Mouse (Mus musculus): ENCODE results near the gene Clec9a. TPM values are rescaled to one million over a fixed set of nuclear protein-coding genes. Genes with fewer than 3 reads are reported as not detected.

Clec9a gene
- total and polyA plus RNA-seq, 3 experiments = not detected

DNA sequence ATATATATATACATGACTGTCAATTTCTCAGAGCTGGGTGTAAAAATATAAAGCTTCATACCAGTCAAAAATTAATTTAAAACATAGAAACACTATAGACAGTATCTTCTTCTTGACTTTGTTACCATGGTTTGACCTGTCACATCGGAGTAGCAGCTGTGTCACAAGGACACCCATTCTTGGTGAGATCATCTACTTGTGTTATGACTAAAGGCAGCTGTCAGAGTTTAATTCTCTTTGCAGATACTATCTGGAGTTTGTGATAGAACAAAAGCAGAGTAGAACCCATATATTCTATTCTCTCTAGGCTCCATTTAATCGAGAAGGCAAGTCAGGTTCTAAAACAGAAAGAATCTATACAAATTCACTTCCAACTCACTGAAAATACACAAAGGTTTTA, 29.4 kb downstream of the Clec9a start:
- H3K4me3 ChIP-seq (ENCODE audit: control insufficient read depth in 1 of 2, insufficient read depth in 1 of 2, low read depth in 2 of 2, low read length in 2 of 2) = no peak overlapping the region
- TF ChIP-seq MAX (IDR thresholded peaks at IDR 0.05; ENCODE audit: low read length) = no peak
- no peak for TF ChIP-seq CTCF (IDR thresholded peaks at IDR 0.05 in 2 of 3, conservative IDR thresholded peaks at IDR 0.05 in 1 of 3; ENCODE audit: control insufficient read depth in 1 of 3, insufficient read depth in 1 of 3, low read depth in 2 of 3, low read length in 3 of 3, poor library complexity in 1 of 3, severe bottlenecking in 1 of 3)
- no peak for TF ChIP-seq USF2 (IDR thresholded peaks at IDR 0.05; ENCODE audit: borderline replicate concordance in 1 of 2, insufficient read depth in 1 of 2, low read depth in 1 of 2, low read length in 2 of 2)
- no peak for TF ChIP-seq EP300 (IDR thresholded peaks at IDR 0.05; ENCODE audit: low read depth in 1 of 2, low read length in 2 of 2)
- TF ChIP-seq MXI1 (IDR thresholded peaks at IDR 0.05; ENCODE audit: low read depth, low read length) = no peak
- no peak for TF ChIP-seq MEF2A (IDR thresholded peaks at IDR 0.05; ENCODE audit: extremely low read depth, insufficient replicate concordance, low read depth, low read length, poor library complexity, severe bottlenecking)
- no peak for TF ChIP-seq SIN3A (IDR thresholded peaks at IDR 0.05; ENCODE audit: low read length)
- no peak for TF ChIP-seq RCOR1 (IDR thresholded peaks at IDR 0.05; ENCODE audit: low read depth, low read length)
- no peak for TF ChIP-seq POLR2AphosphoS2 (IDR thresholded peaks at IDR 0.05; ENCODE audit: low read length)
- TF ChIP-seq POLR2A (IDR thresholded peaks at IDR 0.05; ENCODE audit: control insufficient read depth in 1 of 2, insufficient read depth in 1 of 2, low read depth in 1 of 2, low read length in 2 of 2, poor library complexity in 1 of 2) = no peak

DNA sequence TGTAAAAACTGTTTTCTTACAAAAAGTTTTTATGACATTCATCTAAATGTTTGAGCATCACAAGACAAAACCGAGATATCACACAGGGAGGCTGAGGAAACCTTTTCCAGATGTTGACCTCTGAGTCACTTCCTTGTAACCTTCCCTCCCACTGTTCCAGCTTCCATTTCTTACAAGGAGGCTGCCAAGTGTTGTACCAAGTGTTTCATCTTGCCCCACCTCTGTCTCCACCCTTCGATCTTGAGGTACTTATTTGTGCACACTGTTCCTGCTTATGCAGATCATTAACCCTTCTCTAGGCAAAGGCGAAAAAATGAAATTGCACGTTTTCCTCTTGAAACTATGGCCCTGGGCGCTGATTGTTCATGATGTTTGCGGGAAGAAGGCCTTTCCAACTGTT, 41.1 kb downstream of the Clec9a start:
- H3K4me3 ChIP-seq (ENCODE audit: control insufficient read depth in 1 of 2, insufficient read depth in 1 of 2, low read depth in 2 of 2, low read length in 2 of 2) = no peak overlapping the region
- no peak overlapping the region for H3K9ac ChIP-seq (ENCODE audit: control insufficient read depth, low read depth, low read length, poor library complexity, severe bottlenecking)
- no peaks in the 10 kb centered on the region for H3K36me3 ChIP-seq (ENCODE audit: control insufficient read depth in 1 of 2, insufficient read depth in 2 of 2, low read length in 2 of 2)
- no peak for DNase-seq (ENCODE audit: low read depth, low spot score)
- peaks cover 0 to 4% of the 10 kb centered on the region in 2 experiments; a peak in 3 of 4 replicates for H3K27me3 ChIP-seq (ENCODE audit: control insufficient read depth in 1 of 2, insufficient read depth in 2 of 2, low read length in 2 of 2)
- no peak for TF ChIP-seq TCF12 (IDR thresholded peaks at IDR 0.05; ENCODE audit: low read depth, low read length)
- TF ChIP-seq USF2 (IDR thresholded peaks at IDR 0.05; ENCODE audit: borderline replicate concordance in 1 of 2, insufficient read depth in 1 of 2, low read depth in 1 of 2, low read length in 2 of 2) = no peak
- TF ChIP-seq UBTF (IDR thresholded peaks at IDR 0.05; ENCODE audit: borderline replicate concordance, insufficient read depth, low read depth, low read length) = no peak
- TF ChIP-seq ELF1 (IDR thresholded peaks at IDR 0.05; ENCODE audit: low read depth, low read length) = no peak
- TF ChIP-seq ZC3H11A (IDR thresholded peaks at IDR 0.05; ENCODE audit: low read depth, low read length) = no peak
- no peak for TF ChIP-seq SIN3A (IDR thresholded peaks at IDR 0.05; ENCODE audit: low read length)
- TF ChIP-seq MXI1 (IDR thresholded peaks at IDR 0.05; ENCODE audit: low read depth, low read length) = no peak
- no peak for TF ChIP-seq MEF2A (IDR thresholded peaks at IDR 0.05; ENCODE audit: extremely low read depth, insufficient replicate concordance, low read depth, low read length, poor library complexity, severe bottlenecking)
- no peak for TF ChIP-seq EP300 (IDR thresholded peaks at IDR 0.05; ENCODE audit: low read depth in 1 of 2, low read length in 2 of 2)
- no peak for TF ChIP-seq SMC3 (IDR thresholded peaks at IDR 0.05; ENCODE audit: low read depth, low read length)
- no peak for TF ChIP-seq MAX (IDR thresholded peaks at IDR 0.05; ENCODE audit: low read length)
- TF ChIP-seq E2F4 (IDR thresholded peaks at IDR 0.05; ENCODE audit: borderline replicate concordance, low read depth, low read length) = no peak
- no peak for TF ChIP-seq POLR2A (IDR thresholded peaks at IDR 0.05; ENCODE audit: control insufficient read depth in 1 of 2, insufficient read depth in 1 of 2, low read depth in 1 of 2, low read length in 2 of 2, poor library complexity in 1 of 2)
- TF ChIP-seq TBP (IDR thresholded peaks at IDR 0.05; ENCODE audit: low read depth, low read length) = no peak
- TF ChIP-seq CHD2 (IDR thresholded peaks at IDR 0.05; ENCODE audit: low read length) = no peak
- no peaks in the 10 kb centered on the region for H3K4me1 ChIP-seq (ENCODE audit: control insufficient read depth in 1 of 2, insufficient read depth in 2 of 2, low read length in 2 of 2)
- no peaks in the 10 kb centered on the region for H3K79me2 ChIP-seq (ENCODE audit: control insufficient read depth, insufficient read depth, low read length, poor library complexity)
- H3K9me3 ChIP-seq (replicated peaks; ENCODE audit: insufficient read depth, low read length) = no peaks in the 10 kb centered on the region
- no peak overlapping the region for H3K27ac ChIP-seq (ENCODE audit: control insufficient read depth, low read depth, low read length)

More for the DNA sequence above, 29.4 kb downstream of the Clec9a start:
- no peaks in the 10 kb centered on the region for H3K9me3 ChIP-seq (replicated peaks; ENCODE audit: insufficient read depth, low read length)
- H3K9ac ChIP-seq (ENCODE audit: control insufficient read depth, low read depth, low read length, poor library complexity, severe bottlenecking) = no peak overlapping the region
- no peak for DNase-seq (ENCODE audit: low read depth, low spot score)
- no peaks in the 10 kb centered on the region for H3K36me3 ChIP-seq (ENCODE audit: control insufficient read depth in 1 of 2, insufficient read depth in 2 of 2, low read length in 2 of 2)
- H3K79me2 ChIP-seq (ENCODE audit: control insufficient read depth, insufficient read depth, low read length, poor library complexity) = no peaks in the 10 kb centered on the region
- H3K27ac ChIP-seq (ENCODE audit: control insufficient read depth, low read depth, low read length) = no peak overlapping the region
- peaks cover 2 to 6% of the 10 kb centered on the region in 2 experiments; a peak in 3 of 4 replicates for H3K27me3 ChIP-seq (ENCODE audit: control insufficient read depth in 1 of 2, insufficient read depth in 2 of 2, low read length in 2 of 2)
- no peaks in the 10 kb centered on the region for H3K4me1 ChIP-seq (ENCODE audit: control insufficient read depth in 1 of 2, insufficient read depth in 2 of 2, low read length in 2 of 2)
